Mouse (Mus musculus) liver, postnatal 0 days (tissue): ENCODE results near the gene Icmt. TPM values are rescaled to one million over a fixed set of nuclear protein-coding genes. Genes with fewer than 3 reads are reported as not detected.

Experiments used
- ATAC-seq: fragments of 200-750 bp; cut with Nextera tagmentation; 2 replicates; pipeline ENCODE4 v1.8.0; 2017; ENCODE audit warnings: mild to moderate bottlenecking, moderate library complexity
- DNase-seq: peaks from one replicate; pipeline ENCODE4 v3.0.0-alpha.2; 2016
- H3K27ac ChIP-seq: fragments of 300-500 bp; sonication (generic); 2 replicates; pipeline ENCODE4 v1.5.1; 2014; ENCODE audit warnings: antibody characterized with exemption, moderate library complexity, mild to moderate bottlenecking, low read depth
- H3K27me3 ChIP-seq: fragments of 300-500 bp; sonication (generic); 2 replicates; pipeline ENCODE4 v1.6.1; 2014; ENCODE audit warnings: low read length, control low read depth, mixed read lengths; ENCODE audit not compliant: insufficient read depth
- H3K36me3 ChIP-seq: fragments of 300-500 bp; sonication (generic); replicated peaks from 2 replicates; pipeline ENCODE4 v1.6.1; 2014; ENCODE audit warnings: mild to moderate bottlenecking, control low read depth, low read length, moderate library complexity, mixed read lengths; ENCODE audit not compliant: insufficient read depth
- H3K4me1 ChIP-seq: fragments of 300-500 bp; sonication (generic); 2 replicates; pipeline ENCODE4 v1.6.1; 2014; ENCODE audit warnings: antibody characterized with exemption, mild to moderate bottlenecking, control low read depth; ENCODE audit not compliant: insufficient read depth
- H3K4me2 ChIP-seq: fragments of 300-500 bp; sonication (generic); 2 replicates; pipeline ENCODE4 v1.6.1; 2014; ENCODE audit warnings: low read depth, mild to moderate bottlenecking, low read length, moderate library complexity, mixed read lengths
- H3K4me3 ChIP-seq: fragments of 300-500 bp; sonication (generic); 2 replicates; pipeline ENCODE4 v1.5.1; 2014; ENCODE audit warnings: low read depth, low read length
- H3K9ac ChIP-seq: fragments of 300-500 bp; sonication (generic); replicated peaks from 2 replicates; pipeline ENCODE4 v1.6.1; 2014; ENCODE audit warnings: mild to moderate bottlenecking, moderate library complexity
- H3K9me3 ChIP-seq: fragments of 300-500 bp; sonication (generic); 2 replicates; pipeline ENCODE4 v1.6.1; 2016; ENCODE audit warnings: mild to moderate bottlenecking, control low read depth, low read length, mixed read lengths
- CTCF ChIP-seq: sonication (generic); IDR thresholded peaks from 2 replicates; pipeline ENCODE4 v1.5.1; 2016; ENCODE audit warnings: antibody characterized with exemption, low read depth
- EP300 ChIP-seq: IDR thresholded peaks from 2 replicates; pipeline ENCODE4 v1.6.1; 2016; ENCODE audit warnings: antibody characterized with exemption, low read depth, mild to moderate bottlenecking
- WGBS: fragments of 180-500 bp; shearing (Covaris S2); extraction: QIAGEN DNeasy Blood & Tissue Kit; methylation state at CpG from one replicate; pipeline ENCODE4 v1.1.7; 2014; ENCODE audit not compliant: insufficient replicate concordance; 5-methylcytosine and 5-hydroxymethylcytosine counted together
- polyA plus RNA-seq: library from polyadenylated mRNA; unstranded; fragments of >200 nt; fragmentation: Nextera tagmentation; extraction: Ambion mirVana; gene quantifications from 2 replicates; pipeline ENCODE4 v1.2.1, GENCODE M21; 2015

The Icmt gene
- polyA plus RNA-seq, 1 experiment from 2014 or later = 6.9 TPM

- peaks cover 10% of the 10 kb centered on the region; the same call in 1 of the 2 replicates for H3K4me1 ChIP-seq
- TF ChIP-seq EP300 = no peak
- TF ChIP-seq CTCF = no peak
- DNase-seq (no peak), ATAC-seq (no peak)
- H3K36me3 ChIP-seq = no peaks in the 10 kb centered on the region
- no peak overlapping the region for H3K4me2 ChIP-seq
- H3K9ac ChIP-seq = no peak overlapping the region
- H3K9me3 ChIP-seq = no peaks in the 10 kb centered on the region
- no peak overlapping the region for H3K4me3 ChIP-seq
- WGBS = 80% methylated on average over 13 of the region's 13 CpGs
- no peaks in the 10 kb centered on the region for H3K27me3 ChIP-seq
- no peak overlapping the region for H3K27ac ChIP-seq
Observed at GRCm38 (mm10) chr4:152267748-152268369, 29.2 kb upstream of the Icmt start.

GRCm38 (mm10) chr4:152269967-152270366 is 27.1 kb upstream of the Icmt start:
- DNase-seq (no peak), ATAC-seq (no peak)
- no peaks in the 10 kb centered on the region for H3K36me3 ChIP-seq
- WGBS = 82% methylated on average over 13 of the region's 13 CpGs
- H3K27me3 ChIP-seq = peaks cover 19% of the 10 kb centered on the region
- H3K27ac ChIP-seq = no peak overlapping the region
- H3K4me2 ChIP-seq = no peak overlapping the region
- no peak overlapping the region for H3K4me3 ChIP-seq
- no peaks in the 10 kb centered on the region for H3K9me3 ChIP-seq
- no peak overlapping the region for H3K9ac ChIP-seq
- H3K4me1 ChIP-seq = peaks cover 9% of the 10 kb centered on the region
- TF ChIP-seq EP300 = no peak
- no peak for TF ChIP-seq CTCF

- 75% methylated on average over 9 of the region's 9 CpGs for WGBS
- Histone ChIP-seq H3K9me3 (no peaks in the 10 kb centered on the region), H3K27me3 (peaks cover 25% of the 10 kb centered on the region), H3K9ac (no peak overlapping the region), H3K4me2 (no peak overlapping the region), H3K36me3 (no peaks in the 10 kb centered on the region), H3K27ac (no peak overlapping the region), H3K4me3 (no peak overlapping the region), H3K4me1 (peaks cover 9% of the 10 kb centered on the region)
- no peak for TF ChIP-seq EP300
- no peak for TF ChIP-seq CTCF
- ATAC-seq (no peak), DNase-seq (no peak)
Observed at GRCm38 (mm10) chr4:152270599-152270998, 26.4 kb upstream of the Icmt start.

GRCm38 (mm10) chr4:152271334-152271733 is 25.7 kb upstream of the Icmt start:
- peaks cover 9% of the 10 kb centered on the region for H3K4me1 ChIP-seq
- no peaks in the 10 kb centered on the region for H3K9me3 ChIP-seq
- ATAC-seq (no peak), DNase-seq (no peak)
- H3K27ac ChIP-seq = no peak overlapping the region
- no peaks in the 10 kb centered on the region for H3K36me3 ChIP-seq
- no peak overlapping the region for H3K4me3 ChIP-seq
- TF ChIP-seq CTCF (no peak), EP300 (no peak)
- 87% methylated on average over 11 of the region's 11 CpGs for WGBS
- peaks cover 31% of the 10 kb centered on the region for H3K27me3 ChIP-seq
- H3K9ac ChIP-seq = no peak overlapping the region
- no peak overlapping the region for H3K4me2 ChIP-seq

- Histone ChIP-seq H3K4me3 (no peak overlapping the region), H3K4me2 (no peak overlapping the region), H3K36me3 (no peaks in the 10 kb centered on the region), H3K27me3 (peaks cover 31% of the 10 kb centered on the region), H3K9me3 (no peaks in the 10 kb centered on the region), H3K9ac (no peak overlapping the region), H3K27ac (no peak overlapping the region), H3K4me1 (peaks cover 9% of the 10 kb centered on the region)
- WGBS = 72% methylated on average over 7 of the region's 7 CpGs
- no peak for TF ChIP-seq CTCF
- TF ChIP-seq EP300 = no peak
- no peak for DNase-seq
- ATAC-seq = no peak
Observed at GRCm38 (mm10) chr4:152272006-152272405, 25.0 kb upstream of the Icmt start.

- no peak overlapping the region for H3K4me2 ChIP-seq
- no peak for ATAC-seq
- 45% methylated on average over 9 of the region's 9 CpGs for WGBS
- no peak overlapping the region for H3K27ac ChIP-seq
- no peak overlapping the region for H3K4me3 ChIP-seq
- peaks cover 31% of the 10 kb centered on the region for H3K27me3 ChIP-seq
- no peak for DNase-seq
- no peaks in the 10 kb centered on the region for H3K9me3 ChIP-seq
- no peak overlapping the region for H3K9ac ChIP-seq
- TF ChIP-seq CTCF = peak; percentile 30; the same call in 1 of the 2 replicates
- no peak for TF ChIP-seq EP300
- peaks cover 9% of the 10 kb centered on the region for H3K4me1 ChIP-seq
- no peaks in the 10 kb centered on the region for H3K36me3 ChIP-seq
Observed at GRCm38 (mm10) chr4:152272449-152273049, 24.5 kb upstream of the Icmt start.
